Mouse (Mus musculus) macrophage (primary cell): ENCODE data around the gene Ash1l. TPM values are rescaled to one million over a fixed set of nuclear protein-coding genes. Genes with fewer than 3 reads are reported as not detected.
"Not testable (repeated sequence)": the region's sequence is repeated elsewhere in the genome, so short reads cannot be mapped to it uniquely, and the experiment has no call there.

Source experiments
- H3K27ac ChIP-seq: fragments of 350-480 bp; formaldehyde crosslinking; 2 replicates; pipeline ENCODE4 v1.9.0; 2021
- H3K36me3 ChIP-seq: fragments of 350-480 bp; formaldehyde crosslinking; 2 replicates; pipeline ENCODE4 v1.9.0; 2021; ENCODE audit errors: inconsistent target
- H3K4me3 ChIP-seq: fragments of 350-480 bp; formaldehyde crosslinking; 2 replicates; pipeline ENCODE4 v1.9.0; 2021; ENCODE audit errors: inconsistent target
- H3K79me2 ChIP-seq: fragments of 350-480 bp; formaldehyde crosslinking; 2 replicates; pipeline ENCODE4 v1.9.0; 2021; ENCODE audit errors: inconsistent target
- WGBS: methylation state at CpG from one replicate; pipeline ENCODE4 v1.1.7; 2026; ENCODE audit warnings: inconsistent platforms; ENCODE audit not compliant: missing documents; 5-methylcytosine and 5-hydroxymethylcytosine counted together
- polyA plus RNA-seq: library from polyadenylated mRNA; stranded (reverse); fragments of 250-400 nt; gene quantifications from 3 replicates; pipeline ENCODE4 v1.2.4, GENCODE M21; 2018; ENCODE audit warnings: inconsistent platforms

Ash1l gene
- polyA plus RNA-seq, 1 experiment from 2014 or later: 14.9 TPM

GRCm38 (mm10) chr3:89043359-89043758, 92.9 kb downstream of the Ash1l start:
- 63% methylated on average over 4 of the region's 4 CpGs for WGBS
- Histone ChIP-seq H3K36me3 (peaks cover 82% of the 10 kb centered on the region), H3K27ac (no peak overlapping the region), H3K79me2 (no peaks in the 10 kb centered on the region), H3K4me3 (no peak overlapping the region)

- 94% methylated on average over 9 of the region's 9 CpGs for WGBS
- peaks cover 88% of the 10 kb centered on the region for H3K36me3 ChIP-seq
- H3K4me3 ChIP-seq: no peak overlapping the region
- no peaks in the 10 kb centered on the region for H3K79me2 ChIP-seq
- no peak overlapping the region for H3K27ac ChIP-seq
Measured at GRCm38 (mm10) chr3:89058361-89058760, 107.9 kb downstream of the Ash1l start.

GRCm38 (mm10) chr3:89058783-89059182, 108.4 kb downstream of the Ash1l start:
- WGBS: 87% methylated on average over 3 of the region's 3 CpGs
- peaks cover 88% of the 10 kb centered on the region for H3K36me3 ChIP-seq
- no peaks in the 10 kb centered on the region for H3K79me2 ChIP-seq
- no peak overlapping the region for H3K4me3 ChIP-seq
- H3K27ac ChIP-seq: no peak overlapping the region

GRCm38 (mm10) chr3:89061696-89062095, 111.3 kb downstream of the Ash1l start:
- Histone ChIP-seq H3K36me3 (peaks cover 89% of the 10 kb centered on the region), H3K27ac (no peak overlapping the region), H3K79me2 (no peaks in the 10 kb centered on the region), H3K4me3 (no peak overlapping the region)
- 97% methylated on average over 3 of the region's 3 CpGs for WGBS

- Histone ChIP-seq H3K79me2 (no peaks in the 10 kb centered on the region), H3K36me3 (peaks cover 95% of the 10 kb centered on the region), H3K4me3 (no peak overlapping the region)
Measured at GRCm38 (mm10) chr3:89067265-89067664, 116.8 kb downstream of the Ash1l start.

GRCm38 (mm10) chr3:89077383-89077782, 127.0 kb downstream of the Ash1l start:
- 91% methylated on average over 9 of the region's 9 CpGs for WGBS
- H3K27ac ChIP-seq: no peak overlapping the region
- H3K4me3 ChIP-seq: no peak overlapping the region
- H3K79me2 ChIP-seq: no peaks in the 10 kb centered on the region
- H3K36me3 ChIP-seq: peaks cover 71% of the 10 kb centered on the region

More at GRCm38 (mm10) chr3:89067265-89067664, 116.8 kb downstream of the Ash1l start:
- no peak overlapping the region for H3K27ac ChIP-seq

GRCm38 (mm10) chr3:89082287-89082686, 131.9 kb downstream of the Ash1l start:
- H3K27ac ChIP-seq, H3K4me3 ChIP-seq, H3K79me2 ChIP-seq: not testable (repeated sequence)
- peaks cover 24% of the 10 kb centered on the region for H3K36me3 ChIP-seq

GRCm38 (mm10) chr3:89084133-89084532, 133.7 kb downstream of the Ash1l start:
- H3K27ac ChIP-seq: no peak overlapping the region
- H3K79me2 ChIP-seq: no peaks in the 10 kb centered on the region
- 79% methylated on average over 2 of the region's 2 CpGs for WGBS
- peaks cover 9% of the 10 kb centered on the region for H3K36me3 ChIP-seq
- H3K4me3 ChIP-seq: no peak overlapping the region

GRCm38 (mm10) chr3:89084654-89085190, 134.3 kb downstream of the Ash1l start:
- H3K4me3 ChIP-seq: no peak overlapping the region
- 91% methylated on average over 12 of the region's 12 CpGs for WGBS
- H3K36me3 ChIP-seq: peaks cover 3% of the 10 kb centered on the region
- H3K27ac ChIP-seq: no peak overlapping the region
- no peaks in the 10 kb centered on the region for H3K79me2 ChIP-seq

- H3K27ac ChIP-seq: no peak overlapping the region
- no peaks in the 10 kb centered on the region for H3K79me2 ChIP-seq
- H3K4me3 ChIP-seq: no peak overlapping the region
- H3K36me3 ChIP-seq: no peaks in the 10 kb centered on the region
- 16% methylated on average over 21 of the region's 21 CpGs for whole genome bisulfite sequencing
Measured at GRCm38 (mm10) chr3:89087338-89088110, 137.1 kb downstream of the Ash1l start.

GRCm38 (mm10) chr3:89088974-89089373, 138.6 kb downstream of the Ash1l start:
- Histone ChIP-seq H3K4me3 (peak overlapping the region; percentile 58), H3K27ac (no peak overlapping the region), H3K79me2 (no peaks in the 10 kb centered on the region), H3K36me3 (no peaks in the 10 kb centered on the region)
- 49% methylated on average over 14 of the region's 14 CpGs for WGBS

GRCm38 (mm10) chr3:89089882-89090591, 139.6 kb downstream of the Ash1l start:
- WGBS: under 1% methylated on average over 39 of the region's 40 CpGs
- no peaks in the 10 kb centered on the region for H3K36me3 ChIP-seq
- H3K4me3 ChIP-seq: peak overlapping the region; percentile 58
- H3K79me2 ChIP-seq: no peaks in the 10 kb centered on the region
- peak overlapping the region; percentile 25 for H3K27ac ChIP-seq

- Histone ChIP-seq H3K27ac (no peak overlapping the region), H3K36me3 (0 out of 2 replicates have a peak, but pooled peaks cover 2% of the 10 kb centered on the region), H3K79me2 (no peaks in the 10 kb centered on the region), H3K4me3 (peak overlapping the region; percentile 58; the same call in 1 of the 2 replicates)
- WGBS: 2% methylated on average over 67 of the region's 74 CpGs
Measured at GRCm38 (mm10) chr3:89090694-89091655, 140.6 kb downstream of the Ash1l start.

GRCm38 (mm10) chr3:89091811-89092508, 141.5 kb downstream of the Ash1l start:
- 0 out of 2 replicates have a peak, but pooled peaks cover 6% of the 10 kb centered on the region for H3K36me3 ChIP-seq
- 37% methylated on average over 19 of the region's 20 CpGs for WGBS
- no peak overlapping the region for H3K27ac ChIP-seq
- H3K4me3 ChIP-seq: no peak overlapping the region
- H3K79me2 ChIP-seq: no peaks in the 10 kb centered on the region; the same call in 1 of the 2 replicates
